Mouse (Mus musculus) testis, adult 2 months (tissue): ENCODE results near the gene Tas2r130.

Experiments used
- CTCF ChIP-seq: fragments of 200-500 bp; IDR thresholded peaks from 2 replicates; pipeline ENCODE4 v1.5.1; 2012; ENCODE audit warnings: low read depth, mild to moderate bottlenecking, inconsistent platforms, low read length, moderate library complexity; ENCODE audit not compliant: control insufficient read depth, insufficient read depth, insufficient replicate concordance
- POLR2A ChIP-seq: fragments of 200-500 bp; IDR thresholded peaks from 2 replicates; pipeline ENCODE4 v1.6.1; 2012; ENCODE audit warnings: low read depth, mild to moderate bottlenecking, inconsistent platforms, low read length, moderate library complexity; ENCODE audit not compliant: control insufficient read depth

GRCm38 (mm10) chr6:131660049-131660448, 29.3 kb upstream of the Tas2r130 start, which contains the start of gene Tas2r107:
- TF ChIP-seq CTCF, result no peak
- no peak for TF ChIP-seq POLR2A
